Mouse (Mus musculus) embryonic facial prominence, embryonic 14.5 days (tissue): ENCODE data around the gene Gtsf1. TPM values are rescaled to one million over a fixed set of nuclear protein-coding genes. Genes with fewer than 3 reads are reported as not detected.

Experiments
- ATAC-seq: fragments of 200-750 bp; cut with Nextera tagmentation; 2 replicates; pipeline ENCODE4 v1.8.0; 2017; ENCODE audit warnings: low read depth, moderate number of reproducible peaks, moderate TSS enrichment
- DNase-seq: peaks from one replicate; pipeline ENCODE4 v3.0.0-alpha.2; 2015; ENCODE audit warnings: low spot score
- H3K27ac ChIP-seq: fragments of 300-500 bp; sonication (generic); replicated peaks from 2 replicates; pipeline ENCODE4 v1.5.1; 2014; ENCODE audit warnings: low read depth, mild to moderate bottlenecking, low read length, moderate library complexity
- H3K27me3 ChIP-seq: fragments of 300-500 bp; sonication (generic); replicated peaks from 2 replicates; pipeline ENCODE4 v1.6.1; 2014; ENCODE audit warnings: low read length; ENCODE audit not compliant: control insufficient read depth, insufficient read depth
- H3K36me3 ChIP-seq: fragments of 300-500 bp; sonication (generic); 2 replicates; pipeline ENCODE4 v1.6.1; 2014; ENCODE audit warnings: low read length, mixed read lengths; ENCODE audit not compliant: control insufficient read depth, insufficient read depth
- H3K4me1 ChIP-seq: fragments of 300-500 bp; sonication (generic); 2 replicates; pipeline ENCODE4 v1.6.1; 2014; ENCODE audit warnings: antibody characterized with exemption, low read length; ENCODE audit not compliant: control insufficient read depth, insufficient read depth
- H3K4me2 ChIP-seq: fragments of 300-500 bp; sonication (generic); 2 replicates; pipeline ENCODE4 v1.6.1; 2014; ENCODE audit warnings: low read depth, mild to moderate bottlenecking, low read length, moderate library complexity, mixed read lengths
- H3K4me3 ChIP-seq: fragments of 300-500 bp; sonication (generic); 2 replicates; pipeline ENCODE4 v1.5.1; 2014; ENCODE audit warnings: low read depth, mild to moderate bottlenecking, low read length
- H3K9ac ChIP-seq: fragments of 300-500 bp; sonication (generic); 2 replicates; pipeline ENCODE4 v1.6.1; 2014; ENCODE audit warnings: low read depth, mild to moderate bottlenecking, low read length, moderate library complexity, mixed read lengths
- H3K9me3 ChIP-seq: fragments of 300-500 bp; sonication (generic); 2 replicates; pipeline ENCODE4 v1.6.1; 2016; ENCODE audit warnings: low read length; ENCODE audit not compliant: control insufficient read depth
- WGBS: fragments of 180-500 bp; shearing (Covaris S2); extraction: QIAGEN DNeasy Blood & Tissue Kit; methylation state at CpG from one replicate; pipeline ENCODE4 v1.1.7; 2014; 5-methylcytosine and 5-hydroxymethylcytosine counted together
- polyA plus RNA-seq: library from polyadenylated mRNA; unstranded; fragments of >200 nt; fragmentation: Nextera tagmentation; extraction: Ambion mirVana; gene quantifications from 2 replicates; pipeline ENCODE4 v1.2.1, GENCODE M21; 2014

Gene Gtsf1
- not detected in 2 replicates for polyA plus RNA-seq

DNA sequence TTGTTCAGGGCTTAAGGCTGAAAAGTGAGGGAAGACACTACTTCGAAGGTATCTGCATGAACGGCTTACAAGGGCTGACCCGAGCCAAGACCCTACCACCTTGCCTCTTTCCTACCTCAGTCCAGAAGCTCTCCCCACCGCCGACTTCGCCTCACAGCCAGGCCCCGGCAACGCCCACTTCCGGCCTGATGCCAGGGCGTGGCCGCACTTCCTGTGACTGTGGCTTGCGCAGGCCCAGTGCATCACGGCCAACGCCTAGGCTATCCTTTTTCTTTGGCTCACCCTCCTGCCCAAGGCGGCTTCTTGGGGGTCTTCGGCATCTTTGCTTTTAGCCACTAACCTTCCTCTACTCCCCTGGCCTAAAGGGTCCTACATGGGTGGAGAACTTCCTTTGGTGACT, at the start of gene Gtsf1:
TSS of gene Gtsf1 (minus strand) at position 230 of the 400 bp plus-strand sequence.
- H3K4me1 ChIP-seq, result no peaks in the 10 kb centered on the region
- no peak within 1 kb of the TSS for H3K9ac ChIP-seq
- no peak within 1 kb of the TSS for H3K4me3 ChIP-seq
- H3K9me3 ChIP-seq, result no peaks in the 10 kb centered on the region
- no peak within 1 kb of the TSS for H3K27ac ChIP-seq
- no peak for ATAC-seq
- H3K36me3 ChIP-seq, result no peaks in the 10 kb centered on the region
- H3K4me2 ChIP-seq, result no peak within 1 kb of the TSS
- no peaks in the 10 kb centered on the region for H3K27me3 ChIP-seq
- DNase-seq, result no peak
- 86% methylated on average over 16 of the region's 16 CpGs for WGBS

DNA sequence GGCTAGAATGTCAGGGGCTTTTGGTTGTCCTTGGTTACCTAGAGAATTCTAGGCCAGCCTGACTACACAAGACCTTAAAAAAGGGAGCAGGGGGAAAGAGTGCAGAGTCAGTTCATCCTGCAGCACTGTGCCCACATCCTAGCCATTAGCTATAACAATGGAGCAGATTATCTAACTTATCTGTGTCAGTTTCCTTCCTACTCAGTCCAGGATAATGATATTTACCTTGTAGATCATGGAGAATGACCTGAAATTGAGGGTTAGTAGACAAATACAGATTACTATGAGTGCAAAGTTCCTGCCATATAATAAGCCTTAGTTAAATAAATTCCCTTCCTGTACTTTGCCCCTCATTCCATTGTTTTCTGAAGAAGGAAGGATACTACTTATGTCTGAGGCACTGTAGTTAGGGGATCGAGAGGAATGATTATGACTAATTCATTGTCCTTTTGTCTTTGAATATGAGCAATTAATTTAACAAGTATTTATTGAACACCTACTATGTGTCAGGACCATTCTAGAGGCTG, 48.9 kb upstream of the Gtsf1 start:
- no peak overlapping the region for H3K4me3 ChIP-seq
- no peak overlapping the region for H3K27ac ChIP-seq
- H3K4me2 ChIP-seq, result no peak overlapping the region
- H3K9ac ChIP-seq, result no peak overlapping the region
- ATAC-seq (no peak), DNase-seq (no peak)
- no peaks in the 10 kb centered on the region for H3K27me3 ChIP-seq
- no peaks in the 10 kb centered on the region for H3K4me1 ChIP-seq
- no peaks in the 10 kb centered on the region for H3K36me3 ChIP-seq
- H3K9me3 ChIP-seq, result no peaks in the 10 kb centered on the region
- 75% methylated on average over 1 of the region's 1 CpGs for WGBS

DNA sequence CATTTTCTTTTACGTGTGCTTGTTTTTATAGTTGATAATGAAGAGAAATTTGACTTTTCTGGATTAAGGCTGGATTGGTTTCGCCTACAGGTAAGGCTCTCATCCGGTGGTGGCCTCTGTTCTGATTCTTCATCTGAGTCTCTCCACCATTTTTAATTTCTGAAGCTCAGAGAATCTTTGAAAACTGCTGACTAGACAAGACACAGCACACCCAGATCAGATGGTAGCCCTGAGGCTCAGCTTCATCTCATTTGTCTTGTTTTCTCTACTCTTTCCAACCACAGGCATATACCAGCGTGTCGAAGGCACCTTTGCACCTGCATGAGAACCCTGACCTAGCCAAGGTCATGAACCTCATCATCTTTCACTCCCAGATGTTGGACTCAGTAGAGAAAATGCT, 43.5 kb upstream of the Gtsf1 start:
- ATAC-seq (no peak), DNase-seq (no peak)
- H3K4me1 ChIP-seq, result no peaks in the 10 kb centered on the region
- H3K4me3 ChIP-seq, result no peak overlapping the region
- no peaks in the 10 kb centered on the region for H3K9me3 ChIP-seq
- WGBS, result 71% methylated on average over 5 of the region's 5 CpGs
- no peaks in the 10 kb centered on the region for H3K27me3 ChIP-seq
- H3K36me3 ChIP-seq, result no peaks in the 10 kb centered on the region
- H3K9ac ChIP-seq, result no peak overlapping the region
- H3K27ac ChIP-seq, result no peak overlapping the region
- no peak overlapping the region for H3K4me2 ChIP-seq

DNA sequence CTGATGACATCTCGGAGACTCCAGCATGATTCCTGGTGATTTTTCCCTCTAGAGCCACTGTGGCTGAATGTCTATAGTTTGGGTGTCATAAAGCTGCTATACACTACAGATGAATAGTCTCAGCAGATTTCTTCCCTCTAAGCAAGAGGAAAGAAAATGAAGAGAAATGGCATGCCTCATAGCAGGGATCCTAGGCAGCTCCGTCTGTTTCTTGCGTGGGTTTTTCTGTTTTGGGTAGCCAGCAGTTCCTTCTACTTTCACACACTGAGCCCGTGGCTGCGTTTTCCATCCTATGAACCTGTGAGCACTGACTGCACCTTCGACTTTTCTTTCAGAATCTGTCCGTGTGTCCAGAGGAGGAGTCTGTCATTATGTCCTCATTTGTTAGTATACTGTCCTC, 42.9 kb upstream of the Gtsf1 start:
- Histone ChIP-seq H3K4me2 (no peak overlapping the region), H3K4me3 (no peak overlapping the region), H3K27me3 (no peaks in the 10 kb centered on the region), H3K9me3 (no peaks in the 10 kb centered on the region), H3K27ac (no peak overlapping the region), H3K4me1 (no peaks in the 10 kb centered on the region), H3K9ac (no peak overlapping the region), H3K36me3 (no peaks in the 10 kb centered on the region)
- DNase-seq, result no peak
- 82% methylated on average over 7 of the region's 7 CpGs for WGBS
- no peak for ATAC-seq

DNA sequence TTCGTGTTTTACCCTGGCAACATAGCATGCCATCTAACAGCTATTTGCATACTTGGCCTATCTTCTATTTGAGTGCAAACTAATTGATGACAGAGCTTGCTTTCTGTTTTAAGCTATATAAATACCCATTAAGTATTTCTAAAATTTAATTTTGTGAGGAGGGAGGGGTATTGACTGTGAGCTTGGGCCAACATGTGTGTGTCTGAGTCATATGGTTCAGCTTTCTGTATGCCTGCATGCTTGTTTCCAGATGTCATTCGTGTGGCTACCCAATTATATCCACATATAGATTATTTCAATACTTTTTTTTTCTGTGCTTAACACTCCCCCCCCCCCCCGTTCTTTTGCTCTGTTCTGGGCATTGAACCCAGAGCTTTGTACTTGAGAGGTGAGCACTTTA, 42.0 kb upstream of the Gtsf1 start:
- Histone ChIP-seq H3K36me3 (no peaks in the 10 kb centered on the region), H3K4me1 (no peaks in the 10 kb centered on the region), H3K4me2 (no peak overlapping the region), H3K27ac (no peak overlapping the region), H3K27me3 (no peaks in the 10 kb centered on the region), H3K9me3 (no peaks in the 10 kb centered on the region), H3K9ac (no peak overlapping the region), H3K4me3 (no peak overlapping the region)
- WGBS, result 50% methylated on average over 3 of the region's 3 CpGs
- DNase-seq (peak; percentile 20), ATAC-seq (no peak)

DNA sequence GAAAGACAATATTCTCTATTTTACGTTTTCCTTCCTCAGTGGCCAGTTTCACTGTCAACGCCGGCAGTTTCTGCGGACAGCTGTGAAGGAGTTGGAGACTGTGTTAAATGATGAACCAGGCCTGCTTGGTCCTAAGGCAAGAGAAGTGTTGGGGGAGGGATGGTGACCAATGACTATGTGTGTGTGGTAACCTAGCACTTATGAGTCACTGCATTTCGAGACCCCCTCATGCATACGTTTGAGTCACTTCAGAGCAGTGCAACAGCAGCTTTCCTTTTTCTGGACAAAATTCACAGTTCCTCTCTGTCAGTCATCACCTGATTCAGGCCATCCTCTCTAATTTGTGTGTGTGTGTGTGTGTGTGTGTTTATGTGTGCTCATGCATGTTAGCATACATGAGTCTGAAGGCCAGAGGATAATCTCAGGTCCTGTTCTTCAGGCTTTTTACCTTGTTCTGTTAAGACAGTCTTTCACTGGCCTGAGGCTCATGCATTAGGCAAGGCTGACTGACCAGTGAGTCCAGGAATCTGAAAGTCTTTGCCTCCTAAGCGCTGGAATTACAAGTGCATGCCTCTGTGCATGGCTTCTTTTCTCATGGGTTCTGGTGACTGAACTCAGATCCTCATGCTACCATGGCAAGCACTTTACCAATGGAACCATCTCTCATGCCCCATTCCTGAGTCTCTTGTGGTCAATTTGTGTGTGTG, 41.4 kb upstream of the Gtsf1 start:
- no peak overlapping the region for H3K27ac ChIP-seq
- 75% methylated on average over 7 of the region's 7 CpGs for WGBS
- no peak for ATAC-seq
- no peaks in the 10 kb centered on the region for H3K9me3 ChIP-seq
- no peaks in the 10 kb centered on the region for H3K4me1 ChIP-seq
- DNase-seq, result no peak
- H3K4me2 ChIP-seq, result no peak overlapping the region
- no peak overlapping the region for H3K4me3 ChIP-seq
- no peaks in the 10 kb centered on the region for H3K27me3 ChIP-seq
- H3K9ac ChIP-seq, result no peak overlapping the region
- no peaks in the 10 kb centered on the region for H3K36me3 ChIP-seq

DNA sequence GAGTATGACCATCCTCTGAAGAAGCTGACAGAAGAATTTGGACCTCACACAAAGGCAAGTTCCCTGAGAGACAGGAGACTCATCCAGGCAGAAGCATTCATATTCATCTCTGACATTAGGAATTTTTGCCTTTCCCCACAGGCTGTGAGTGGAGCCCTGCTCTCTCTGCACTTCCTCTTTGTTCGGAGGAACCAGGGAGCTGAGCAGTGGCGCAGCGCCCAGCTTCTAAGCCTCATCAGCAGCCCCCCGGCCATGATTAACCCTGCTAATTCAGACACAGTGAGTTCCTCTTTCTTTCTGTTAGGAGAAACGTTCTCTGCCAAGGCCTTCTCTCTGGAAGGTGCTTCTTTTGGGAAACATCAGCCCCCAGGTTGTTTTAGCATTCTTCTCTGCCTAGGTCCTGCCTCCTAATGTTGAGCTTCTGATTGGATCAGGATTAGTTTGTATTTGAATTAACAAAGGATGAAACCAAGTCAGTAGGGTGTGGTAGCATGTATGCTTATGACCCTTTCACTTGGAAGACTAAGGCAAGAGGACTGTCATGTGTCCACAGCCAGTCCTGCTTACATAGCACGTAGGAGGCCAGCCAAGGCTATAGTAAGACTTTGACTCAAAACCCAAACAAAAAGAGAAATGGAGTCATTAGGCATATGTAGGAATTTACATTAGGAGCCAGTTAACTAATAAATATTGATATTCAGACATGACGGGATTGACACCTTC, 32.4 kb upstream of the Gtsf1 start:
- Histone ChIP-seq H3K27ac (no peak overlapping the region), H3K4me2 (no peak overlapping the region), H3K4me1 (no peaks in the 10 kb centered on the region), H3K9me3 (no peaks in the 10 kb centered on the region), H3K36me3 (no peaks in the 10 kb centered on the region), H3K9ac (no peak overlapping the region), H3K4me3 (no peak overlapping the region), H3K27me3 (no peaks in the 10 kb centered on the region)
- 58% methylated on average over 7 of the region's 7 CpGs for WGBS
- ATAC-seq, result no peak
- peak; percentile 33 for DNase-seq

DNA sequence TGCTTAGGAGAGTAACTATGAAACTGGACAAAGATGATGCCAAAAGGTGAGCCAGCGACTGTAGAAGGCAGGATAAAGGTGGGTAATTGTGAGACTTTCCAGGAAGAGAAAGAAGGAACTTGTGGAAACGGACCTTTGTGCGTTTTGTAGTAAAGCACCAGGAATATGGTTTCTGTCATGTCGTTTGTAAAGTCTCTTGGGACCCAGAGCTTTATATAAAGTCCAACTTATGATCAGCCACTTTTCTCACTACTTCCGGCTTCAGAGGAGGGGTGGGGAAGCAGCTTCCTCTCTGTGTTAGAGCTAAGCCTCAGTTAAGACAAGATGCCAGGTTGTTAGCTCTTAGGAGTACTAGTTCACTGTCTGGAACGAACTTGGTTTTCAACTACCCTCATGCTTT, 24.2 kb upstream of the Gtsf1 start:
- Histone ChIP-seq H3K9me3 (no peaks in the 10 kb centered on the region), H3K9ac (no peak overlapping the region), H3K27ac (no peak overlapping the region), H3K4me2 (no peak overlapping the region), H3K27me3 (no peaks in the 10 kb centered on the region), H3K4me1 (no peaks in the 10 kb centered on the region), H3K36me3 (no peaks in the 10 kb centered on the region), H3K4me3 (no peak overlapping the region)
- no peak for DNase-seq
- whole genome bisulfite sequencing, result 78% methylated on average over 6 of the region's 6 CpGs
- no peak for ATAC-seq
